Mouse (Mus musculus): Measurements from ENCODE around the gene Tmed9. TPM values are rescaled to one million over a fixed set of nuclear protein-coding genes. Genes with fewer than 3 reads are reported as not detected.

The Tmed9 gene
- polyA plus RNA-seq (2012; rRNA removed), result 35.4 and 36.5 TPM in 2 replicates

GRCm38 (mm10) chr13:55573432-55573831 lies at the start of gene Tmed9:
Gene Tmed9, plus strand, starts transcription at chr13:55573732.
- H3K4me3 ChIP-seq (ENCODE audit: control insufficient read depth, low read depth, low read length), result no peak within 1 kb of the TSS
- TF ChIP-seq CTCF (IDR thresholded peaks at IDR 0.05; ENCODE audit: control insufficient read depth, insufficient read depth, insufficient replicate concordance, low read depth, low read length), result no peak
- no peak for TF ChIP-seq POLR2A (IDR thresholded peaks at IDR 0.05; ENCODE audit: control insufficient read depth, low read depth, low read length)
- H3K27ac ChIP-seq (ENCODE audit: control insufficient read depth, insufficient read depth, low read depth, low read length), result no peak within 1 kb of the TSS
- peaks cover 8% of the 10 kb centered on the region for H3K4me1 ChIP-seq (ENCODE audit: control insufficient read depth, insufficient read depth, low read length)
- H3K36me3 ChIP-seq (ENCODE audit: control insufficient read depth, insufficient read depth, low read length), result no peaks in the 10 kb centered on the region
- H3K27me3 ChIP-seq (ENCODE audit: control insufficient read depth, insufficient read depth, low read length), result no peaks in the 10 kb centered on the region

- Histone ChIP-seq H3K27ac (ENCODE audit: control insufficient read depth, insufficient read depth, low read depth, low read length) (no peak overlapping the region), H3K4me3 (ENCODE audit: control insufficient read depth, low read depth, low read length) (peak overlapping the region; percentile 6; the same call in 1 of the 2 replicates), H3K27me3 (ENCODE audit: control insufficient read depth, insufficient read depth, low read length) (no peaks in the 10 kb centered on the region), H3K36me3 (ENCODE audit: control insufficient read depth, insufficient read depth, low read length) (no peaks in the 10 kb centered on the region), H3K4me1 (ENCODE audit: control insufficient read depth, insufficient read depth, low read length) (peaks cover 15% of the 10 kb centered on the region)
- TF ChIP-seq CTCF (IDR thresholded peaks at IDR 0.05; ENCODE audit: control insufficient read depth, insufficient read depth, insufficient replicate concordance, low read depth, low read length), result no peak
- TF ChIP-seq POLR2A (IDR thresholded peaks at IDR 0.05; ENCODE audit: control insufficient read depth, low read depth, low read length), result no peak
Measured at GRCm38 (mm10) chr13:55523951-55524600, 49.5 kb upstream of the Tmed9 start.

- Histone ChIP-seq H3K36me3 (ENCODE audit: control insufficient read depth, insufficient read depth, low read length) (no peaks in the 10 kb centered on the region; the same call in 1 of the 2 replicates), H3K27me3 (ENCODE audit: control insufficient read depth, insufficient read depth, low read length) (no peaks in the 10 kb centered on the region), H3K4me1 (ENCODE audit: control insufficient read depth, insufficient read depth, low read length) (peaks cover 15% of the 10 kb centered on the region), H3K4me3 (ENCODE audit: control insufficient read depth, low read depth, low read length) (no peak overlapping the region), H3K27ac (ENCODE audit: control insufficient read depth, insufficient read depth, low read depth, low read length) (no peak overlapping the region)
- TF ChIP-seq POLR2A (IDR thresholded peaks at IDR 0.05; ENCODE audit: control insufficient read depth, low read depth, low read length) (no peak), CTCF (IDR thresholded peaks at IDR 0.05; ENCODE audit: control insufficient read depth, insufficient read depth, insufficient replicate concordance, low read depth, low read length) (no peak)
Measured at GRCm38 (mm10) chr13:55525733-55526553, 47.6 kb upstream of the Tmed9 start.

GRCm38 (mm10) chr13:55527212-55527611 lies 46.3 kb upstream of the Tmed9 start:
- no peak overlapping the region for H3K4me3 ChIP-seq (ENCODE audit: control insufficient read depth, low read depth, low read length)
- H3K4me1 ChIP-seq (ENCODE audit: control insufficient read depth, insufficient read depth, low read length), result peaks cover 15% of the 10 kb centered on the region
- peaks cover 2% of the 10 kb centered on the region for H3K36me3 ChIP-seq (ENCODE audit: control insufficient read depth, insufficient read depth, low read length)
- no peaks in the 10 kb centered on the region for H3K27me3 ChIP-seq (ENCODE audit: control insufficient read depth, insufficient read depth, low read length)
- no peak for TF ChIP-seq CTCF (IDR thresholded peaks at IDR 0.05; ENCODE audit: control insufficient read depth, insufficient read depth, insufficient replicate concordance, low read depth, low read length)
- TF ChIP-seq POLR2A (IDR thresholded peaks at IDR 0.05; ENCODE audit: control insufficient read depth, low read depth, low read length), result no peak
- H3K27ac ChIP-seq (ENCODE audit: control insufficient read depth, insufficient read depth, low read depth, low read length), result no peak overlapping the region

- TF ChIP-seq CTCF (IDR thresholded peaks at IDR 0.05; ENCODE audit: control insufficient read depth, insufficient read depth, insufficient replicate concordance, low read depth, low read length), result no peak
- TF ChIP-seq POLR2A (IDR thresholded peaks at IDR 0.05; ENCODE audit: control insufficient read depth, low read depth, low read length), result no peak
- Histone ChIP-seq H3K27ac (ENCODE audit: control insufficient read depth, insufficient read depth, low read depth, low read length) (no peak overlapping the region), H3K4me3 (ENCODE audit: control insufficient read depth, low read depth, low read length) (no peak overlapping the region), H3K27me3 (ENCODE audit: control insufficient read depth, insufficient read depth, low read length) (no peaks in the 10 kb centered on the region), H3K36me3 (ENCODE audit: control insufficient read depth, insufficient read depth, low read length) (peaks cover 3% of the 10 kb centered on the region), H3K4me1 (ENCODE audit: control insufficient read depth, insufficient read depth, low read length) (peaks cover 11% of the 10 kb centered on the region)
Measured at GRCm38 (mm10) chr13:55527834-55528772, 45.4 kb upstream of the Tmed9 start.

GRCm38 (mm10) chr13:55529198-55529915 lies 44.2 kb upstream of the Tmed9 start, which contains the start of gene Dok3:
Gene Dok3, minus strand, starts transcription at chr13:55529296.
- peaks cover 3% of the 10 kb centered on the region for H3K36me3 ChIP-seq (ENCODE audit: control insufficient read depth, insufficient read depth, low read length)
- TF ChIP-seq POLR2A (IDR thresholded peaks at IDR 0.05; ENCODE audit: control insufficient read depth, low read depth, low read length) (no peak), CTCF (IDR thresholded peaks at IDR 0.05; ENCODE audit: control insufficient read depth, insufficient read depth, insufficient replicate concordance, low read depth, low read length) (no peak)
- no peak within 1 kb of the TSS for H3K4me3 ChIP-seq (ENCODE audit: control insufficient read depth, low read depth, low read length)
- no peaks in the 10 kb centered on the region for H3K4me1 ChIP-seq (ENCODE audit: control insufficient read depth, insufficient read depth, low read length)
- H3K27ac ChIP-seq (ENCODE audit: control insufficient read depth, insufficient read depth, low read depth, low read length), result no peak within 1 kb of the TSS
- H3K27me3 ChIP-seq (ENCODE audit: control insufficient read depth, insufficient read depth, low read length), result no peaks in the 10 kb centered on the region

Data from testis, adult 2 months (tissue).